Mouse (Mus musculus) liver, adult 2 months (tissue): ENCODE measurements at regions not wholly inside any gene's neighbourhood (a gene's known extent, or its start where the extent isn't known, plus 50 kb on each side); places are given as distances from the start of the nearest gene placed in this dataset.

Source experiments
- CTCF ChIP-seq: fragments of 200-500 bp; IDR thresholded peaks from 2 replicates; pipeline ENCODE4 v1.5.1; 2011; ENCODE audit warnings: low read depth, low read length, control low read depth
- POLR2A ChIP-seq: fragments of 200-500 bp; IDR thresholded peaks from 2 replicates; pipeline ENCODE4 v1.6.1; 2011; ENCODE audit warnings: low read length, control low read depth; ENCODE audit not compliant: insufficient read depth; ENCODE audit errors: extremely low read depth

- TF ChIP-seq CTCF (no peak), POLR2A (no peak)
Measured at GRCm38 (mm10) chr14:102843700-102844099, 138.7 kb downstream of the Kctd12 start.
